Mouse (Mus musculus): ENCODE measurements at regions not wholly inside any gene's neighbourhood (a gene's known extent, or its start where the extent isn't known, plus 50 kb on each side); places are given as distances from the start of the nearest gene placed in this dataset.

DNA sequence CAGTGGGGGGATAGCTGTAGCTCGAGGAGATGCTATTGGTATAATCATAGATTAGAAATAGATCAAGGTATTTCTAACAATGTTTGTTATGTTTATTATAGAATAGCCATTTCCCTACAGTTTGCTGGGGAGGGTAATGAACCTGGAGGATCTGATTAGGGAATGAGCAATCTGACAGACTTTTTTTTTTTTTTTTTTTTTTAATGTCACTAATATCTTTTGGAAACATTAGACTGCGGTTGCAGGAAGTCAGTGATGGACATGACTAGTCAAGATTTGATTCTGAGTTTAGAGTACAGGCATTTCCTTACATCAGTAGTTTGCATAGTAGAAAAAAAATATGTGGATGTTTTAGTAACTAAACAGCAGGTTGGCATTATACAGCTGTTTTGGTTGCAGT is 111.7 kb upstream of the Map3k1 start:
- Histone ChIP-seq H3K9ac (ENCODE audit: low read depth, poor library complexity, severe bottlenecking) (no peak overlapping the region), H3K4me3 (ENCODE audit: low read depth, low read length) (no peak overlapping the region), H3K27ac (ENCODE audit: insufficient read depth, low read length) (no peak overlapping the region), H3K36me3 (ENCODE audit: control insufficient read depth, insufficient read depth, low read length, poor library complexity, severe bottlenecking) (no peaks in the 10 kb centered on the region), H3K9me3 (replicated peaks; ENCODE audit: control insufficient read depth, insufficient read depth, low read length, poor library complexity, severe bottlenecking) (no peaks in the 10 kb centered on the region), H3K27me3 (ENCODE audit: control insufficient read depth, insufficient read depth, low read length, poor library complexity, severe bottlenecking) (no peaks in the 10 kb centered on the region), H3K4me1 (ENCODE audit: control insufficient read depth, insufficient read depth, low read length) (no peaks in the 10 kb centered on the region)
- TF ChIP-seq CTCF (IDR thresholded peaks at IDR 0.05; ENCODE audit: low read depth, low read length) (no peak), EP300 (IDR thresholded peaks at IDR 0.05; ENCODE audit: insufficient read depth, low read depth, low read length) (no peak), POLR2A (IDR thresholded peaks at IDR 0.05; ENCODE audit: insufficient read depth, low read length) (no peak)

DNA sequence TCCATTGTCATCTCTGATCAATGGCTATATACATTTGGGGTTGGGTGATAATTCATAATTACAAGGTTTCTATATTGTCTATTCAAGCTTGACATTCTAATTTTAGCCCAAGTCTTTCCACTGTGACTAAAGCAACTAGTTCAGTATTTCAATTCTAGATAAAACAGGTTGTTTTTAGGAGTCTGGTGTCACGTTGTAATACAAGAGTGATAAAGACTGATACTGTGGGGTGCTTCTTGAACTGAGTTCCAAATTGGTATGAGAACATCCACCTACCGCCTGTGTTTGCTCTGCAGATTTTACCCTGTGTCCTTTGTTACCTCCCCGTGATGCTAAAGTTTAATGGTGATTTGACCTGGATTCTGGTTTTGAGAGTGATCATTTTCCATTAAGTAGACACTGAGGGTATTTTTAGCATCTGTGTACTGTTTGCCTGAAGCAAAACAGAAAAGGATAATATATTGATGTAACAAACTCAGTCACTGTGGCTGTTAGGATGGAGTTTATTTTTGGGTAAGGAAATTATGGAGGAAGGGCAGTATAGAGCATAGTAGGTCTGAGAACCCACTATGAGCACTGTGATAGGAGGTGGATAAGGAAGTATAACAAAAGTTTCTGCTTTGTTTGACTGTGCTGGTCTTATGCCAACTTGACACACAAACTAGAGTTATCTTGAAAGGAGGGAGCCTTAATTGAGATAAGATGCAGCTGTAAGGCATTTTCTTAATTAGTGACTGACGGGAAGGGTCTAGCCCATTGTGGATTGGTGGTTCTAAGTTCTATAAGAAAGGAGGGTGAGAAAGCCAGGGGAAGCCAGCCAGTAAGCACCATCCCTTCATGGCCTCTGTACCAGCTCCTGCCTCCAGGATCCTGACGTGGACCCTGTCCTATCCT is 112.6 kb upstream of the Map3k1 start:
- Histone ChIP-seq H3K36me3 (ENCODE audit: control insufficient read depth, insufficient read depth, low read length, poor library complexity, severe bottlenecking) (no peaks in the 10 kb centered on the region), H3K27ac (ENCODE audit: insufficient read depth, low read length) (no peak overlapping the region), H3K9me3 (replicated peaks; ENCODE audit: control insufficient read depth, insufficient read depth, low read length, poor library complexity, severe bottlenecking) (no peaks in the 10 kb centered on the region), H3K27me3 (ENCODE audit: control insufficient read depth, insufficient read depth, low read length, poor library complexity, severe bottlenecking) (no peaks in the 10 kb centered on the region), H3K4me1 (ENCODE audit: control insufficient read depth, insufficient read depth, low read length) (no peaks in the 10 kb centered on the region), H3K4me3 (ENCODE audit: low read depth, low read length) (no peak overlapping the region), H3K9ac (ENCODE audit: low read depth, poor library complexity, severe bottlenecking) (no peak overlapping the region)
- TF ChIP-seq CTCF (IDR thresholded peaks at IDR 0.05; ENCODE audit: low read depth, low read length), result no peak
- TF ChIP-seq EP300 (IDR thresholded peaks at IDR 0.05; ENCODE audit: insufficient read depth, low read depth, low read length), result no peak
- no peak for TF ChIP-seq POLR2A (IDR thresholded peaks at IDR 0.05; ENCODE audit: insufficient read depth, low read length)

DNA sequence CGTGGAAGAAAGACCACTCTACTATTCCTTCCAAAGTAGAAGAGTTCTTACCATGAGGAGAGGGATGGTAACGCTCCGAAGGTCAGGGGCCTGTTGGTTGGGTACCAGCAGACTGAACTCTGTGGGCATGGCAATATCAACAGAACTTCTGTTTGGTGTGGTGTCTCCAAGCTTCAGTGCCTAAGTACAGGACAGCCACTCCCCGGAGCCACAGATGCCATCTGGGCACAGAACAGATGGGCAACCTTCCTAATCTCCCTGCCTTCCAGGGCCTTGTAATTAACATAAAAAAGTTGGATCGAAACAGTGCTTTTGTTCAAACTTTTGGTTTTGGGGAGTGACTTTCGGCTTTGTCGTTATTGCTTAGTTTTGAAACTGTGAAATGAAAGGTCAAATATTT is 116.6 kb upstream of the Map3k1 start:
- TF ChIP-seq CTCF (IDR thresholded peaks at IDR 0.05; ENCODE audit: low read depth, low read length) (no peak), POLR2A (IDR thresholded peaks at IDR 0.05; ENCODE audit: insufficient read depth, low read length) (no peak), EP300 (IDR thresholded peaks at IDR 0.05; ENCODE audit: insufficient read depth, low read depth, low read length) (no peak)
- H3K27me3 ChIP-seq (ENCODE audit: control insufficient read depth, insufficient read depth, low read length, poor library complexity, severe bottlenecking), result no peaks in the 10 kb centered on the region
- no peaks in the 10 kb centered on the region for H3K9me3 ChIP-seq (replicated peaks; ENCODE audit: control insufficient read depth, insufficient read depth, low read length, poor library complexity, severe bottlenecking)
- no peak overlapping the region for H3K27ac ChIP-seq (ENCODE audit: insufficient read depth, low read length)
- H3K9ac ChIP-seq (ENCODE audit: low read depth, poor library complexity, severe bottlenecking), result no peak overlapping the region
- H3K4me3 ChIP-seq (ENCODE audit: low read depth, low read length), result no peak overlapping the region
- H3K36me3 ChIP-seq (ENCODE audit: control insufficient read depth, insufficient read depth, low read length, poor library complexity, severe bottlenecking), result no peaks in the 10 kb centered on the region
- H3K4me1 ChIP-seq (ENCODE audit: control insufficient read depth, insufficient read depth, low read length), result no peaks in the 10 kb centered on the region

DNA sequence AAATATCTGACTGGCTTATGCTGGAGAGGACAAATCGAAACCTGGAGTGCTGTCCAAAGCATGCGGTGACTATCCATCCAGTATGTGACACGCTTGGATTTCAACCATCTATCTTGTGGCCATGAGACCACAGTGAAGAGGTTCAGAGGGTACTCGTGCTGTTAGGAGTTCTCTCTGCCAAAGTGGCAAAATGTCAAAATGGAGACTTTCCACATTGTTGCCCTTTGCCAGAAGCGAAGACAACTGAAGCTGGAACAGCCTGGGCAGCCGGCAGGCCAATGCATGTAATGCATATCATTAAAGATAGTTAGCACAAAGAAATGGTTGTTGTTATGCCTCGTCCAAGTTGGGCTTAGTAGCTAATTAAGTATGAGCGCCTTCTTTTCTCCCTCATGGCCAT is 118.0 kb upstream of the Map3k1 start:
- Histone ChIP-seq H3K27me3 (ENCODE audit: control insufficient read depth, insufficient read depth, low read length, poor library complexity, severe bottlenecking) (no peaks in the 10 kb centered on the region), H3K9ac (ENCODE audit: low read depth, poor library complexity, severe bottlenecking) (no peak overlapping the region), H3K27ac (ENCODE audit: insufficient read depth, low read length) (no peak overlapping the region), H3K36me3 (ENCODE audit: control insufficient read depth, insufficient read depth, low read length, poor library complexity, severe bottlenecking) (no peaks in the 10 kb centered on the region), H3K4me1 (ENCODE audit: control insufficient read depth, insufficient read depth, low read length) (no peaks in the 10 kb centered on the region), H3K9me3 (replicated peaks; ENCODE audit: control insufficient read depth, insufficient read depth, low read length, poor library complexity, severe bottlenecking) (no peaks in the 10 kb centered on the region), H3K4me3 (ENCODE audit: low read depth, low read length) (no peak overlapping the region)
- TF ChIP-seq EP300 (IDR thresholded peaks at IDR 0.05; ENCODE audit: insufficient read depth, low read depth, low read length), result no peak
- no peak for TF ChIP-seq CTCF (IDR thresholded peaks at IDR 0.05; ENCODE audit: low read depth, low read length)

DNA sequence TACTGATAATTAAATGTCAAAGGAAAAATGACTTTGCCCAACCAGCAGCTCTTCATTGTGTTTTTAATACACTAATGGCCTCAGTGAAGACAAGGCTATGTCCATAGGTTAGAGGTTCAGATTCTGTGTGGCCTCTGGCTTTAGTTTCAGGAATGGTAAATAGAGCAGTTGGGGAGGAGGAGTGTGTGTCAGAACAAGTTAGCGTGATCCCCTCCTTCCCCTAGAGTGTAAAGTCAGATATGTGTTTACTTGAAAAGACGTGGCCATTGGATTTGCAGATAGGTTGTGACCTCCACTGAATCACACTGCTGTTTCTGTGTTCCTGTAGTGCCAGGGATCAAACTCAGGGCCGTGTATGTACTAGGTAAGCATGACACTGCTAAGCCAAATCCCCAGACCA is 118.7 kb upstream of the Map3k1 start:
- Histone ChIP-seq H3K36me3 (ENCODE audit: control insufficient read depth, insufficient read depth, low read length, poor library complexity, severe bottlenecking) (no peaks in the 10 kb centered on the region), H3K4me3 (ENCODE audit: low read depth, low read length) (no peak overlapping the region), H3K27me3 (ENCODE audit: control insufficient read depth, insufficient read depth, low read length, poor library complexity, severe bottlenecking) (no peaks in the 10 kb centered on the region), H3K4me1 (ENCODE audit: control insufficient read depth, insufficient read depth, low read length) (no peaks in the 10 kb centered on the region), H3K9ac (ENCODE audit: low read depth, poor library complexity, severe bottlenecking) (no peak overlapping the region), H3K27ac (ENCODE audit: insufficient read depth, low read length) (no peak overlapping the region), H3K9me3 (replicated peaks; ENCODE audit: control insufficient read depth, insufficient read depth, low read length, poor library complexity, severe bottlenecking) (no peaks in the 10 kb centered on the region)
- no peak for TF ChIP-seq CTCF (IDR thresholded peaks at IDR 0.05; ENCODE audit: low read depth, low read length)
- no peak for TF ChIP-seq EP300 (IDR thresholded peaks at IDR 0.05; ENCODE audit: insufficient read depth, low read depth, low read length)
- no peak for TF ChIP-seq POLR2A (IDR thresholded peaks at IDR 0.05; ENCODE audit: insufficient read depth, low read length)

All from ES-Bruce4 (cell line).